Comparison of ENCODE assay signal across 23 mouse cellular contexts in genomic region chr16:91199815-91200214, GRCm38 (mm10). TPM values are rescaled to one million over a fixed set of nuclear protein-coding genes. Genes with fewer than 3 reads are reported as not detected.
A peak's percentile ranks its signal among the peaks of the same experiment; 100 is the strongest.
DNase-seq lines count a peak whose midpoint lies in the region; ATAC-seq and TF ChIP-seq lines count a peak whose summit lies in the region.
"Had no signal": no experiment of that assay in that cellular context is flagged by ENCODE, and none has a peak within 500 bp of the region (broad histone marks: within the 10 kb centered on the region; RNA-seq: fewer than 3 reads in every experiment).

No protein-coding gene starts in this region.

- no peak overlapping the region for H3K9ac ChIP-seq in CH12.LX (ENCODE audit: insufficient read depth, low read depth)
- no peak overlapping the region for H3K9ac ChIP-seq in hindbrain, postnatal 0 days (replicated peaks; ENCODE audit: low read length)
- H3K9ac ChIP-seq: heart, embryonic 12.5 days; hindbrain, embryonic 14.5 days had no signal

- H3K27ac ChIP-seq in CH12.LX (ENCODE audit: insufficient read depth, low read depth) = no peak overlapping the region
- H3K27ac ChIP-seq in hindbrain, postnatal 0 days = no peak overlapping the region
- H3K27ac ChIP-seq: embryonic facial prominence, embryonic 10.5 days; forebrain, embryonic 10.5 days; gastrocnemius, adult 2 months; hindbrain, embryonic 10.5 days; hindbrain, embryonic 14.5 days had no signal

- WGBS in hindbrain, postnatal 0 days = 93% methylated on average over 7 of the region's 7 CpGs

- no peaks in the 10 kb centered on the region for H3K4me1 ChIP-seq in CH12.LX (ENCODE audit: control insufficient read depth in 1 of 2, insufficient read depth in 2 of 2)
- no peaks in the 10 kb centered on the region for H3K4me1 ChIP-seq in hindbrain, postnatal 0 days (ENCODE audit: insufficient read depth, low read length)
- H3K4me1 ChIP-seq: embryonic facial prominence, embryonic 10.5 days; forebrain, embryonic 10.5 days; heart, embryonic 12.5 days; hindbrain, embryonic 10.5 days had no signal

- 0 out of 2 replicates have a peak, but pooled peaks have one; percentile 25 for TF ChIP-seq POLR2A in CH12.LX (IDR thresholded peaks at IDR 0.05; ENCODE audit: low read depth, low read length)

- H3K4me3 ChIP-seq in CH12.LX (replicated peaks in 1 of 3; ENCODE audit: low read depth in 2 of 3, low read length in 2 of 3, poor library complexity in 1 of 3) = peak overlapping the region in 1 of 3 experiments; percentile 4
- H3K4me3 ChIP-seq in hindbrain, postnatal 0 days (ENCODE audit: low read length) = no peak overlapping the region
- H3K4me3 ChIP-seq: embryonic facial prominence, embryonic 10.5 days; forebrain, embryonic 10.5 days; gastrocnemius, adult 2 months; heart, embryonic 12.5 days; hindbrain, embryonic 10.5 days had no signal

- TF ChIP-seq RAD21 in CH12.LX (IDR thresholded peaks at IDR 0.05; ENCODE audit: low read depth, low read length) = no peak

- no peak for ATAC-seq in monocyte, adult 5-6 weeks (replicated peaks; ENCODE audit: insufficient number of reproducible peaks, low FRiP score, low TSS enrichment, poor library complexity, severe bottlenecking)
- ATAC-seq in hindbrain, postnatal 0 days = no peak
- ATAC-seq: forebrain, embryonic 14.5 days had no signal

- H3K79me2 ChIP-seq in CH12.LX (replicated peaks; ENCODE audit: control insufficient read depth, extremely low read depth, insufficient read depth, poor library complexity, severe bottlenecking) = no peaks in the 10 kb centered on the region

- peaks cover 49% of the 10 kb centered on the region for H3K27me3 ChIP-seq in CH12.LX (replicated peaks)
- no peaks in the 10 kb centered on the region for H3K27me3 ChIP-seq in hindbrain, postnatal 0 days (ENCODE audit: insufficient read depth, low read length)
- H3K27me3 ChIP-seq: heart, embryonic 12.5 days had no signal

- dilution Hi-C loops in CH12.LX (cut with MboI; ENCODE audit: extremely low pct_ligation_motif_present, extremely low pct_unique_long_range_greater_than_20kb, low sequenced_read_pairs) = no loop called here

- in situ Hi-C loops in CH12.LX (cut with MboI; ENCODE audit: low pct_ligation_motif_present, low pct_unique_long_range_greater_than_20kb, low sequenced_read_pairs) = no loop called here

- no peak overlapping the region for H3K4me2 ChIP-seq in CH12.LX (ENCODE audit: insufficient read depth, low read depth, poor library complexity, severe bottlenecking)
- no peak overlapping the region for H3K4me2 ChIP-seq in hindbrain, postnatal 0 days (ENCODE audit: low read depth, low read length)
- H3K4me2 ChIP-seq: heart, embryonic 12.5 days; hindbrain, embryonic 14.5 days had no signal

- peaks cover 25% of the 10 kb centered on the region for H3K9me3 ChIP-seq in CH12.LX (replicated peaks; ENCODE audit: low read length)
- H3K9me3 ChIP-seq in hindbrain, postnatal 0 days (ENCODE audit: low read length) = no peaks in the 10 kb centered on the region; the same call in 1 of the 2 replicates
- H3K9me3 ChIP-seq: G1E had no signal

- no peaks in the 10 kb centered on the region for H3K36me3 ChIP-seq in CH12.LX (replicated peaks in 1 of 2; ENCODE audit: control insufficient read depth in 1 of 2, insufficient read depth in 1 of 2, low read length in 1 of 2)
- H3K36me3 ChIP-seq in hindbrain, postnatal 0 days (ENCODE audit: insufficient read depth, low read length) = no peaks in the 10 kb centered on the region
- H3K36me3 ChIP-seq: embryonic facial prominence, embryonic 10.5 days; forebrain, embryonic 10.5 days; G1E; heart, embryonic 12.5 days; hindbrain, embryonic 10.5 days had no signal

- DNase-seq in CH12.LX (ENCODE audit: extremely low read depth) (no peak), ES-CJ7 (ENCODE audit: low read depth, low spot score) (peak; percentile 13), WW6 (ENCODE audit: low read depth, low spot score) (peak; percentile 61)
- DNase-seq in ovary, adult 18-20 months (ENCODE audit: low spot score) = no peak
- DNase-seq in hindbrain, postnatal 0 days (ENCODE audit: low spot score) = no peak
- DNase-seq: adrenal gland, adult 8-10 months; adrenal gland, postnatal 36 days; cerebellum, adult 2 months; cerebellum, postnatal 10 days; gastrocnemius, adult 2 months; gastrocnemius, postnatal 25 days had no signal

- no peak for TF ChIP-seq EP300 in CH12.LX (IDR thresholded peaks at IDR 0.05; ENCODE audit: low read length)

- TF ChIP-seq CTCF in CH12.LX (conservative IDR thresholded peaks at IDR 0.05 in 1 of 2, IDR thresholded peaks at IDR 0.05 in 1 of 2; ENCODE audit: low read depth in 2 of 2, low read length in 2 of 2) = no peak
- TF ChIP-seq CTCF in hindbrain, postnatal 0 days (IDR thresholded peaks at IDR 0.05; ENCODE audit: low read depth) = no peak

TF ChIP-seq in CH12.LX, 34 proteins besides CTCF, POLR2A, EP300 and RAD21:
- TF ChIP-seq MEF2A (IDR thresholded peaks at IDR 0.05; ENCODE audit: borderline replicate concordance, low read depth, low read length) = no peak
- no peak for TF ChIP-seq ZKSCAN1 (IDR thresholded peaks at IDR 0.05; ENCODE audit: borderline replicate concordance, low read depth, low read length)
- TF ChIP-seq TCF12 (IDR thresholded peaks at IDR 0.05; ENCODE audit: low read depth, low read length) = no peak
- TF ChIP-seq USF2 (conservative IDR thresholded peaks at IDR 0.05; ENCODE audit: low read depth, low read length) = no peak
- TF ChIP-seq ELF1 (IDR thresholded peaks at IDR 0.05; ENCODE audit: low read depth, low read length) = no peak
- TF ChIP-seq HCFC1 (IDR thresholded peaks at IDR 0.05; ENCODE audit: low read depth, low read length) = no peak
- TF ChIP-seq USF1 (IDR thresholded peaks at IDR 0.05; ENCODE audit: low read depth, low read length) = no peak
- no peak for TF ChIP-seq MAFK (IDR thresholded peaks at IDR 0.05; ENCODE audit: insufficient replicate concordance, low read length)
- no peak for TF ChIP-seq RCOR1 (conservative IDR thresholded peaks at IDR 0.05; ENCODE audit: low read depth, low read length)
- no peak for TF ChIP-seq IRF4 (IDR thresholded peaks at IDR 0.05; ENCODE audit: low read depth, low read length)
- no peak for TF ChIP-seq BHLHE40 (IDR thresholded peaks at IDR 0.05; ENCODE audit: low read depth, low read length)
- no peak for TF ChIP-seq CHD2 (IDR thresholded peaks at IDR 0.05; ENCODE audit: low read length)
- TF ChIP-seq JUN (IDR thresholded peaks at IDR 0.05; ENCODE audit: insufficient read depth, low read depth, low read length) = no peak
- no peak for TF ChIP-seq KAT2A (IDR thresholded peaks at IDR 0.05; ENCODE audit: insufficient replicate concordance, low read length)
- TF ChIP-seq ETS1 (conservative IDR thresholded peaks at IDR 0.05; ENCODE audit: low read depth, low read length) = no peak
- TF ChIP-seq CHD1 (IDR thresholded peaks at IDR 0.05; ENCODE audit: low read depth, low read length) = no peak
- no peak for TF ChIP-seq TBP (conservative IDR thresholded peaks at IDR 0.05; ENCODE audit: low read depth, low read length)
- TF ChIP-seq MAX (IDR thresholded peaks at IDR 0.05; ENCODE audit: low read length) = no peak
- TF ChIP-seq MYC (IDR thresholded peaks at IDR 0.05; ENCODE audit: low read depth, low read length) = no peak
- TF ChIP-seq ZC3H11A (IDR thresholded peaks at IDR 0.05; ENCODE audit: low read depth, low read length) = no peak
TF ChIP-seq in CH12.LX: peak in this region for 0.

RNA-seq across cellular contexts. Expression of gene Olig2, which starts 25.4 kb away (rescaled TPM):
- total RNA-seq in CH12.LX (2012; rRNA removed) (not detected in 2 replicates), CH12.LX (2014; rRNA removed) (not detected in 2 replicates)
- polyA plus RNA-seq in CH12.LX (2012; ENCODE audit: insufficient read length, low read depth) = not detected in 2 replicates
- not detected in 3 replicates for total RNA-seq in monocyte, adult 5-6 weeks (2017)
- total RNA-seq in hindbrain, postnatal 0 days (2014; rRNA removed) = 58.7 and 66.3 TPM in 2 replicates
- polyA plus RNA-seq in hindbrain, postnatal 0 days (2015; fragmentation: Nextera tagmentation; extraction: Ambion mirVana) = 16.0 and 17.3 TPM in 2 replicates
- total RNA-seq: adrenal gland, adult 8-10 months; adrenal gland, postnatal 36 days; gastrocnemius, adult 2 months; gastrocnemius, postnatal 25 days; granulocyte monocyte progenitor cell, adult 5-6 weeks; heart, adult 8-10 months; heart, postnatal 25 days had no signal
- polyA plus RNA-seq: G1E; heart, embryonic 12.5 days; heart, embryonic 16.5 days had no signal

Comparison
In these comparisons a context has a peak if more than half of its experiments do, and no peak if none do; other contexts are left out.
1. DNase-seq: peak in ES-CJ7 (single experiment) and WW6 (single experiment); none in CH12.LX (single experiment), ovary, adult 18-20 months (single experiment) and hindbrain, postnatal 0 days (single experiment).
2. RNA of gene Olig2, which starts 25.4 kb away (total RNA-seq): 58.7 to 66.3 TPM in hindbrain, postnatal 0 days; not detected in CH12.LX and not detected in monocyte, adult 5-6 weeks; every median in the first group is over 10 times any median in the second.